Comparison of ENCODE assay signal across 29 mouse cellular contexts in the genomic region with DNA sequence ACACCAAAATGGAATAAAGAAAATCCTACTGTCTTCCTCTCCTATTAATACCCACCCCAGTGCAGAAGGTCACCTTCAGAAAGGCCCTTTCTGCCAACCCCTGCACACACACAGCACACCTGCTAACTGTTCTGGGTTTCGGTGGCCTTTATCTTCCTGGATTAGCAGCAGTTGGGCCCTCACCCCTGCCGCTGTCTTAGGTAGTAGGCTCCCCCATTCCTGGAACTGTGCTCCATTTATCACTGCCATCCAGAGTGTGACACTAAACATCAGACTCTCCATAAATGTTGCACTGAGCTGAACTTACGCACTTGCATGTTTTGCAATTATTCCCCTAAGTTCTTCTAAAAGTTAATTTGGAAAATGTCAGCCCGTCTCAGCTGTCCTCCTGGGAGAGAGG. TPM values are rescaled to one million over a fixed set of nuclear protein-coding genes. Genes with fewer than 3 reads are reported as not detected.
DNase-seq lines count a peak whose midpoint lies in the region; ATAC-seq and TF ChIP-seq lines count a peak whose summit lies in the region.
"Had no signal": no experiment of that assay in that cellular context is flagged by ENCODE, and none has a peak within 500 bp of the region (broad histone marks: within the 10 kb centered on the region; RNA-seq: fewer than 3 reads in every experiment).

No protein-coding gene starts in this region.

- H3K9me3 ChIP-seq in ES-E14 (ENCODE audit: control insufficient read depth, insufficient read depth, low read depth, low read length) (no peaks in the 10 kb centered on the region), MEL (replicated peaks; ENCODE audit: insufficient read depth, low read length) (no peaks in the 10 kb centered on the region)
- no peaks in the 10 kb centered on the region for H3K9me3 ChIP-seq in liver, embryonic 14.5 days (ENCODE audit: control insufficient read depth, low read length)
- H3K9me3 ChIP-seq in midbrain, embryonic 10.5 days (replicated peaks): 0 out of 2 replicates have a peak, but pooled peaks cover 8% of the 10 kb centered on the region
- H3K9me3 ChIP-seq: forebrain, embryonic 12.5 days; limb, embryonic 10.5 days had no signal

- 26% methylated on average over 4 of the region's 4 CpGs for WGBS in liver, embryonic 14.5 days (ENCODE audit: insufficient replicate concordance)
- WGBS in midbrain, embryonic 10.5 days: 81% methylated on average over 4 of the region's 4 CpGs

- H3K9ac ChIP-seq in ES-E14 (ENCODE audit: insufficient read depth, low read depth, low read length, poor library complexity, severe bottlenecking): no peak overlapping the region
- no peak overlapping the region for H3K9ac ChIP-seq in MEL (ENCODE audit: control insufficient read depth, low read depth, low read length, poor library complexity, severe bottlenecking)
- H3K9ac ChIP-seq in liver, embryonic 14.5 days (replicated peaks): 0 out of 2 replicates have a peak overlapping the region, but pooled peaks have one; percentile 4
- H3K9ac ChIP-seq: forebrain, embryonic 12.5 days; hindbrain, embryonic 14.5 days had no signal

- no peak for TF ChIP-seq POLR2A in MEL (IDR thresholded peaks at IDR 0.05; ENCODE audit: control insufficient read depth in 1 of 2, insufficient read depth in 1 of 2, low read depth in 1 of 2, low read length in 2 of 2, poor library complexity in 1 of 2)

- H3K27ac ChIP-seq in ES-E14 (ENCODE audit: insufficient read depth, low read depth, low read length, poor library complexity, severe bottlenecking) (peak overlapping the region; percentile 34), MEL (ENCODE audit: control insufficient read depth, low read depth, low read length) (0 out of 2 replicates have a peak overlapping the region, but pooled peaks have one; percentile 1)
- peak overlapping the region; percentile 44 for H3K27ac ChIP-seq in liver, embryonic 14.5 days
- H3K27ac ChIP-seq in midbrain, embryonic 10.5 days (replicated peaks): no peak overlapping the region
- H3K27ac ChIP-seq: forebrain, embryonic 12.5 days; hindbrain, embryonic 14.5 days; left cerebral cortex, adult 2 months; limb, embryonic 10.5 days; macrophage had no signal

- peak in 1 of 2 experiments; percentile 66; a peak in 2 of 4 replicates for TF ChIP-seq EP300 in MEL (IDR thresholded peaks at IDR 0.05; ENCODE audit: low read depth in 1 of 2, low read length in 2 of 2)
- TF ChIP-seq EP300 in liver, embryonic 14.5 days (IDR thresholded peaks at IDR 0.05; ENCODE audit: low read depth): peak; percentile 52; the same call in 1 of the 2 replicates

- H3K27me3 ChIP-seq in MEL (ENCODE audit: control insufficient read depth in 1 of 2, insufficient read depth in 2 of 2, low read length in 2 of 2): no peaks in the 10 kb centered on the region
- H3K27me3 ChIP-seq in liver, embryonic 14.5 days (ENCODE audit: control insufficient read depth, insufficient read depth, low read length): no peaks in the 10 kb centered on the region
- H3K27me3 ChIP-seq in midbrain, embryonic 10.5 days (ENCODE audit: low read depth, poor library complexity, severe bottlenecking): no peaks in the 10 kb centered on the region
- H3K27me3 ChIP-seq: forebrain, embryonic 12.5 days had no signal

- H3K36me3 ChIP-seq in ES-E14 (ENCODE audit: control insufficient read depth, insufficient read depth, low read length, poor library complexity, severe bottlenecking) (no peaks in the 10 kb centered on the region), MEL (ENCODE audit: control insufficient read depth in 1 of 2, insufficient read depth in 2 of 2, low read length in 2 of 2) (peaks cover 0 to 12% of the 10 kb centered on the region in 2 experiments; a peak in 2 of 4 replicates)
- no peaks in the 10 kb centered on the region for H3K36me3 ChIP-seq in liver, embryonic 14.5 days (replicated peaks; ENCODE audit: control insufficient read depth, insufficient read depth, low read depth)
- H3K36me3 ChIP-seq in midbrain, embryonic 10.5 days: no peaks in the 10 kb centered on the region
- H3K36me3 ChIP-seq: forebrain, embryonic 12.5 days; limb, embryonic 10.5 days had no signal

- in situ Hi-C loops in ES-E14 (cut with MboI; ENCODE audit: low sequenced_read_pairs in 2 of 2, unreplicated experiment in 2 of 2): no loop called here

- TF ChIP-seq RAD21 in MEL (IDR thresholded peaks at IDR 0.05; ENCODE audit: low read depth, low read length): no peak

- H3K4me2 ChIP-seq in liver, embryonic 14.5 days (ENCODE audit: low read depth): peak overlapping the region; percentile 25
- H3K4me2 ChIP-seq: forebrain, embryonic 12.5 days; hindbrain, embryonic 14.5 days had no signal

- peak; percentile 78 for ATAC-seq in liver, embryonic 14.5 days (ENCODE audit: insufficient read depth)
- ATAC-seq: lung, postnatal 0 days had no signal

- H3K4me3 ChIP-seq in ES-E14 (ENCODE audit: insufficient read depth in 1 of 2, low read depth in 1 of 2, low read length in 2 of 2, poor library complexity in 1 of 2, severe bottlenecking in 1 of 2) (no peak overlapping the region), MEL (ENCODE audit: control insufficient read depth in 1 of 2, insufficient read depth in 1 of 2, low read depth in 2 of 2, low read length in 2 of 2) (no peak overlapping the region)
- H3K4me3 ChIP-seq in liver, embryonic 14.5 days (ENCODE audit: insufficient read depth in 1 of 2, low read depth in 2 of 2, low read length in 2 of 2): no peak overlapping the region
- H3K4me3 ChIP-seq in midbrain, embryonic 10.5 days: no peak overlapping the region
- H3K4me3 ChIP-seq: forebrain, embryonic 12.5 days; left cerebral cortex, adult 2 months; limb, embryonic 10.5 days had no signal

- peaks cover 2 to 12% of the 10 kb centered on the region in 2 experiments; a peak in 1 of 4 replicates for H3K4me1 ChIP-seq in ES-E14 (ENCODE audit: control insufficient read depth in 2 of 2, insufficient read depth in 2 of 2, low read length in 2 of 2, poor library complexity in 1 of 2)
- peaks cover 9 to 25% of the 10 kb centered on the region in 2 experiments for H3K4me1 ChIP-seq in MEL (ENCODE audit: control insufficient read depth in 1 of 2, insufficient read depth in 2 of 2, low read length in 2 of 2)
- H3K4me1 ChIP-seq in liver, embryonic 14.5 days (replicated peaks; ENCODE audit: control insufficient read depth in 2 of 2, insufficient read depth in 2 of 2, low read length in 1 of 2): peaks cover 18 to 21% of the 10 kb centered on the region in 2 experiments
- H3K4me1 ChIP-seq in midbrain, embryonic 10.5 days: no peaks in the 10 kb centered on the region
- H3K4me1 ChIP-seq: forebrain, embryonic 12.5 days; limb, embryonic 10.5 days had no signal

- no peaks in the 10 kb centered on the region for H3K79me2 ChIP-seq in MEL (ENCODE audit: control insufficient read depth, insufficient read depth, low read length, poor library complexity)

- TF ChIP-seq CTCF in MEL (IDR thresholded peaks at IDR 0.05 in 2 of 3, conservative IDR thresholded peaks at IDR 0.05 in 1 of 3; ENCODE audit: control insufficient read depth in 1 of 3, insufficient read depth in 1 of 3, low read depth in 2 of 3, low read length in 3 of 3, poor library complexity in 1 of 3, severe bottlenecking in 1 of 3): no peak
- no peak for TF ChIP-seq CTCF in liver, embryonic 14.5 days (IDR thresholded peaks at IDR 0.05; ENCODE audit: low read depth)

- no peak for DNase-seq in ES-E14 (ENCODE audit: low read depth, low spot score)
- DNase-seq in MEL (ENCODE audit: low read depth, low spot score): peak; percentile 26
- DNase-seq in liver, embryonic 14.5 days (ENCODE audit: low read depth in 3 of 3, low spot score in 3 of 3): no peak
- DNase-seq in thymus, postnatal 10 days (ENCODE audit: low spot score in 2 of 2): peak; percentile 59 to 63
- no peak for DNase-seq in kidney, postnatal 4 days
- DNase-seq in midbrain, embryonic 10.5 days (ENCODE audit: low spot score): no peak
- DNase-seq in urinary bladder, postnatal 36 days (ENCODE audit: low spot score in 2 of 2): no peak
- DNase-seq in layer of hippocampus, adult 8-10 months (ENCODE audit: low spot score in 2 of 2): no peak
- DNase-seq: adrenal gland, adult 2 months; cerebellum, adult 18-20 months; cerebellum, postnatal 14 days; gastrocnemius, postnatal 36 days; heart, postnatal 4 days; kidney, adult 8-10 months; kidney, postnatal 36 days; midbrain, embryonic 14.5 days had no signal

TF ChIP-seq in ES-E14, 5 proteins besides CTCF, POLR2A, EP300 and RAD21:
- no peak for TF ChIP-seq ZNF384 (IDR thresholded peaks at IDR 0.05; ENCODE audit: low read depth, low read length)
TF ChIP-seq in ES-E14: peak in this region for 0.

TF ChIP-seq in MEL, 35 proteins besides CTCF, POLR2A, EP300 and RAD21:
- TF ChIP-seq BHLHE40 (IDR thresholded peaks at IDR 0.05; ENCODE audit: borderline replicate concordance, low read depth, low read length) (no peak), MAFK (IDR thresholded peaks at IDR 0.05; ENCODE audit: borderline replicate concordance, low read depth, low read length) (no peak), TCF12 (IDR thresholded peaks at IDR 0.05; ENCODE audit: low read depth, low read length) (peak; percentile 56; the same call in 1 of the 2 replicates), ETS1 (IDR thresholded peaks at IDR 0.05; ENCODE audit: low read depth, low read length) (0 out of 2 replicates have a peak, but pooled peaks have one; percentile 23), TAL1 (IDR thresholded peaks at IDR 0.05; ENCODE audit: low read length) (peak; percentile 37; the same call in 1 of the 2 replicates), ZKSCAN1 (IDR thresholded peaks at IDR 0.05; ENCODE audit: low read depth, low read length) (no peak)

RNA-seq across cellular contexts. Expression of gene Mta3, which starts 14.6 kb away (rescaled TPM):
- total RNA-seq in ES-E14 (2012; rRNA removed) (52.8 and 57.1 TPM in 2 replicates), MEL (2012; rRNA removed) (25.1 and 28.8 TPM in 2 replicates)
- polyA plus RNA-seq in MEL (2012; ENCODE audit: insufficient read depth in 1 of 2, insufficient read length in 2 of 2, low read depth in 1 of 2, low replicate concordance in 2 of 2, missing spikeins in 1 of 2): 10 to 100 TPM in 1 of 2 experiments, not detected in 1; 58.2 TPM
- polyA plus RNA-seq in liver, embryonic 14.5 days (2012; rRNA removed): 30.0 and 35.5 TPM in 2 replicates
- 26.7 and 34.5 TPM in 2 replicates for polyA plus RNA-seq in liver, embryonic 14.5 days (2014; fragmentation: Nextera tagmentation; extraction: Ambion mirVana)
- 32.6 and 35.4 TPM in 2 replicates for polyA plus RNA-seq in midbrain, embryonic 10.5 days (2016; fragmentation: Nextera tagmentation; extraction: Ambion mirVana)
- 100 to 1,000 TPM in 2 of 4 experiments, 10 to 100 TPM in 2; 94.3 to 108 (median 101) TPM for total RNA-seq in layer of hippocampus, adult 8-10 months (2022)

RNA-seq across cellular contexts. Expression of gene Kcng3, which starts 59.7 kb away (rescaled TPM):
- total RNA-seq in ES-E14 (2012; rRNA removed) (0.98 and 2.4 TPM in 2 replicates), MEL (2012; rRNA removed) (not detected in 2 replicates)
- polyA plus RNA-seq in MEL (2012; ENCODE audit: insufficient read depth in 1 of 2, insufficient read length in 2 of 2, low read depth in 1 of 2, low replicate concordance in 2 of 2, missing spikeins in 1 of 2): not detected
- polyA plus RNA-seq in liver, embryonic 14.5 days (2012; rRNA removed): 0.07 and 0.09 TPM in 2 replicates
- not detected in 2 replicates for polyA plus RNA-seq in liver, embryonic 14.5 days (2014; fragmentation: Nextera tagmentation; extraction: Ambion mirVana)
- not detected in 2 replicates for polyA plus RNA-seq in midbrain, embryonic 10.5 days (2016; fragmentation: Nextera tagmentation; extraction: Ambion mirVana)
- 10 to 100 TPM in 1 of 4 experiments, 1 to 10 TPM in 3; 8.6 to 11.5 (median 9.1) TPM for total RNA-seq in layer of hippocampus, adult 8-10 months (2022)
- total RNA-seq: gastrocnemius, adult 18-20 months; gastrocnemius, postnatal 36 days; heart, postnatal 4 days; liver, adult 2 months had no signal
- polyA plus RNA-seq: C2C12; embryonic facial prominence, embryonic 11.5 days; forebrain, embryonic 12.5 days; heart, embryonic 16.5 days; intestine, embryonic 14.5 days; limb, embryonic 10.5 days; liver, adult 2 months; lung, postnatal 0 days; macrophage; midbrain, embryonic 14.5 days; neural tube, embryonic 11.5 days had no signal

Comparison
In these comparisons a context has a peak if more than half of its experiments do, and no peak if none do; other contexts are left out.
1. DNase-seq: peak in MEL (single experiment) and thymus, postnatal 10 days (2 of 2); none in ES-E14 (single experiment), liver, embryonic 14.5 days (0 of 3), kidney, postnatal 4 days (0 of 2), midbrain, embryonic 10.5 days (single experiment), urinary bladder, postnatal 36 days (0 of 2) and layer of hippocampus, adult 8-10 months (0 of 2).